Comparison of ENCODE assay signal across 27 mouse cellular contexts in genomic region chr7:103854669-103855068, GRCm38 (mm10). TPM values are rescaled to one million over a fixed set of nuclear protein-coding genes. Genes with fewer than 3 reads are reported as not detected.
A peak's percentile ranks its signal among the peaks of the same experiment; 100 is the strongest.
DNase-seq lines count a peak whose midpoint lies in the region; ATAC-seq lines count a peak whose summit lies in the region.
"Had no signal": no experiment of that assay in that cellular context is flagged by ENCODE, and none has a peak within 500 bp of the region (broad histone marks: within the 10 kb centered on the region; RNA-seq: fewer than 3 reads in every experiment).

No protein-coding gene starts in this region.

- peak overlapping the region; percentile 9; the same call in 1 of the 2 replicates for H3K4me2 ChIP-seq in heart, embryonic 13.5 days
- no peak overlapping the region for H3K4me2 ChIP-seq in liver, embryonic 15.5 days
- H3K4me2 ChIP-seq: forebrain, embryonic 12.5 days; heart, embryonic 12.5 days; hindbrain, embryonic 13.5 days had no signal

- H3K9me3 ChIP-seq in heart, embryonic 13.5 days: no peaks in the 10 kb centered on the region
- no peaks in the 10 kb centered on the region for H3K9me3 ChIP-seq in liver, embryonic 15.5 days (replicated peaks)
- H3K9me3 ChIP-seq: embryonic facial prominence, embryonic 10.5 days; forebrain, embryonic 12.5 days; heart, embryonic 12.5 days; hindbrain, embryonic 13.5 days had no signal

- H3K9ac ChIP-seq in heart, embryonic 13.5 days: no peak overlapping the region
- no peak overlapping the region for H3K9ac ChIP-seq in liver, embryonic 15.5 days
- H3K9ac ChIP-seq: forebrain, embryonic 12.5 days; heart, embryonic 12.5 days; hindbrain, embryonic 13.5 days had no signal

- H3K4me3 ChIP-seq in heart, embryonic 13.5 days: no peak overlapping the region
- no peak overlapping the region for H3K4me3 ChIP-seq in liver, embryonic 15.5 days (replicated peaks)
- H3K4me3 ChIP-seq: embryonic facial prominence, embryonic 10.5 days; erythroblast, embryonic 14.5 days; forebrain, embryonic 12.5 days; gastrocnemius, adult 2 months; heart, embryonic 12.5 days; hindbrain, embryonic 13.5 days had no signal

- no peak for DNase-seq in heart, postnatal 14 days
- DNase-seq in gastrocnemius, adult 8-10 months (ENCODE audit: low spot score in 2 of 2): no peak
- no peak for DNase-seq in gastrocnemius, adult 18-20 months (ENCODE audit: low spot score)
- DNase-seq: adrenal gland, postnatal 14 days; cerebellum, adult 18-20 months; cerebellum, postnatal 10 days; gastrocnemius, adult 2 months; gastrocnemius, postnatal 36 days; heart, adult 18-20 months; kidney, adult 11 months had no signal

- H3K27ac ChIP-seq in heart, embryonic 13.5 days (replicated peaks): peak overlapping the region; percentile 28; the same call in 1 of the 2 replicates
- H3K27ac ChIP-seq in liver, embryonic 15.5 days (replicated peaks): peak overlapping the region; percentile 71
- H3K27ac ChIP-seq: embryonic facial prominence, embryonic 10.5 days; forebrain, embryonic 12.5 days; gastrocnemius, adult 2 months; hindbrain, embryonic 13.5 days; hindbrain, postnatal 0 days had no signal

- 58% methylated on average over 1 of the region's 1 CpGs for WGBS in heart, embryonic 13.5 days
- WGBS in liver, embryonic 15.5 days (ENCODE audit: insufficient replicate concordance): 29% methylated on average over 1 of the region's 1 CpGs

- H3K27me3 ChIP-seq in heart, embryonic 13.5 days (replicated peaks): no peaks in the 10 kb centered on the region
- no peaks in the 10 kb centered on the region for H3K27me3 ChIP-seq in liver, embryonic 15.5 days
- H3K27me3 ChIP-seq: CH12.LX; forebrain, embryonic 12.5 days; heart, embryonic 12.5 days; hindbrain, embryonic 13.5 days had no signal

- H3K36me3 ChIP-seq in heart, embryonic 13.5 days: no peaks in the 10 kb centered on the region
- H3K36me3 ChIP-seq in liver, embryonic 15.5 days (replicated peaks): no peaks in the 10 kb centered on the region
- H3K36me3 ChIP-seq: embryonic facial prominence, embryonic 10.5 days; forebrain, embryonic 12.5 days; heart, embryonic 12.5 days; hindbrain, embryonic 13.5 days had no signal

- no peak for ATAC-seq in heart, embryonic 13.5 days (ENCODE audit: extremely low read depth, insufficient number of reproducible peaks, low FRiP score, low TSS enrichment)
- peak; percentile 50 for ATAC-seq in erythroid progenitor cell, adult 5-6 weeks (replicated peaks; ENCODE audit: low FRiP score, poor library complexity, severe bottlenecking)
- 0 out of 2 replicates have a peak, but pooled peaks have one; percentile 7 for ATAC-seq in liver, embryonic 15.5 days (ENCODE audit: insufficient read depth)
- ATAC-seq in megakaryocyte-erythroid progenitor cell, adult 5-6 weeks (replicated peaks; ENCODE audit: low FRiP score, low TSS enrichment, poor library complexity, severe bottlenecking): peak; percentile 66
- ATAC-seq: forebrain, embryonic 16.5 days; hindbrain, postnatal 0 days had no signal

- 0 out of 2 replicates have a peak, but pooled peaks cover 7% of the 10 kb centered on the region for H3K4me1 ChIP-seq in heart, embryonic 13.5 days
- peaks cover 48% of the 10 kb centered on the region for H3K4me1 ChIP-seq in liver, embryonic 15.5 days (replicated peaks)
- H3K4me1 ChIP-seq: embryonic facial prominence, embryonic 10.5 days; forebrain, embryonic 12.5 days; hindbrain, embryonic 13.5 days had no signal

- intact Hi-C loops in heart, postnatal 14 days (cut with DNase I): no loop called here

RNA-seq across cellular contexts. Expression of gene Hbb-y, which starts 1.7 kb away (rescaled TPM):
- 25,617 and 43,684 TPM in 2 replicates for polyA plus RNA-seq in heart, embryonic 13.5 days (2015; fragmentation: Nextera tagmentation; extraction: Ambion mirVana)
- not detected for total RNA-seq in heart, postnatal 14 days (2021)
- total RNA-seq in erythroid progenitor cell, adult 5-6 weeks (2015; ENCODE audit: low replicate concordance): not detected in 2 replicates
- not detected in 2 replicates for total RNA-seq in erythroid progenitor cell, adult 5-6 weeks (2017; ENCODE audit: low replicate concordance)
- 304 and 542 TPM in 2 replicates for polyA plus RNA-seq in liver, embryonic 15.5 days (2015; fragmentation: Nextera tagmentation; extraction: Ambion mirVana)
- not detected in 2 replicates for total RNA-seq in megakaryocyte-erythroid progenitor cell, adult 5-6 weeks (2014; fragmentation: Nextera tagmentation)
- not detected in 2 replicates for total RNA-seq in megakaryocyte-erythroid progenitor cell, adult 5-6 weeks (2017)
- total RNA-seq in gastrocnemius, adult 8-10 months (2022): not detected
- total RNA-seq in gastrocnemius, adult 18-20 months (2021): not detected
- total RNA-seq: adrenal gland, postnatal 14 days; CH12.LX; gastrocnemius, adult 2 months; gastrocnemius, postnatal 36 days; heart, adult 18-20 months; hematopoietic stem cell, adult 5-6 weeks; hindbrain, postnatal 0 days had no signal

RNA-seq across cellular contexts. Expression of gene Hbb-bh1, which starts 11.7 kb away (rescaled TPM):
- polyA plus RNA-seq in heart, embryonic 13.5 days (2015; fragmentation: Nextera tagmentation; extraction: Ambion mirVana): 230 and 536 TPM in 2 replicates
- not detected for total RNA-seq in heart, postnatal 14 days (2021)
- total RNA-seq in erythroid progenitor cell, adult 5-6 weeks (2015; ENCODE audit: low replicate concordance): not detected in 2 replicates
- total RNA-seq in erythroid progenitor cell, adult 5-6 weeks (2017; ENCODE audit: low replicate concordance): not detected in 2 replicates
- 44.8 and 64.6 TPM in 2 replicates for polyA plus RNA-seq in liver, embryonic 15.5 days (2015; fragmentation: Nextera tagmentation; extraction: Ambion mirVana)
- not detected in 2 replicates for total RNA-seq in megakaryocyte-erythroid progenitor cell, adult 5-6 weeks (2014; fragmentation: Nextera tagmentation)
- total RNA-seq in megakaryocyte-erythroid progenitor cell, adult 5-6 weeks (2017): not detected in 2 replicates
- total RNA-seq in gastrocnemius, adult 8-10 months (2022): not detected
- not detected for total RNA-seq in gastrocnemius, adult 18-20 months (2021)
- total RNA-seq: adrenal gland, postnatal 14 days; gastrocnemius, adult 2 months; gastrocnemius, postnatal 36 days; heart, adult 18-20 months; hematopoietic stem cell, adult 5-6 weeks; hindbrain, postnatal 0 days had no signal
- polyA plus RNA-seq: forebrain, embryonic 16.5 days; heart, postnatal 0 days; hindbrain, postnatal 0 days had no signal

RNA-seq across cellular contexts. Expression of gene Hbb-bh2, which starts 14.3 kb away (rescaled TPM):
- not detected in 2 replicates for polyA plus RNA-seq in heart, embryonic 13.5 days (2015; fragmentation: Nextera tagmentation; extraction: Ambion mirVana)
- total RNA-seq in heart, postnatal 14 days (2021): not detected
- not detected in 2 replicates for total RNA-seq in erythroid progenitor cell, adult 5-6 weeks (2015; ENCODE audit: low replicate concordance)
- not detected in 2 replicates for total RNA-seq in erythroid progenitor cell, adult 5-6 weeks (2017; ENCODE audit: low replicate concordance)
- not detected in 2 replicates for polyA plus RNA-seq in liver, embryonic 15.5 days (2015; fragmentation: Nextera tagmentation; extraction: Ambion mirVana)
- not detected in 2 replicates for total RNA-seq in megakaryocyte-erythroid progenitor cell, adult 5-6 weeks (2014; fragmentation: Nextera tagmentation)
- total RNA-seq in megakaryocyte-erythroid progenitor cell, adult 5-6 weeks (2017): not detected in 2 replicates
- not detected for total RNA-seq in gastrocnemius, adult 8-10 months (2022)
- not detected for total RNA-seq in gastrocnemius, adult 18-20 months (2021)
- total RNA-seq: adrenal gland, postnatal 14 days; CH12.LX; gastrocnemius, adult 2 months; gastrocnemius, postnatal 36 days; heart, adult 18-20 months; hematopoietic stem cell, adult 5-6 weeks; hindbrain, postnatal 0 days had no signal
- polyA plus RNA-seq: embryonic facial prominence, embryonic 14.5 days; forebrain, embryonic 16.5 days; frontal cortex, adult 2 months; heart, postnatal 0 days; hindbrain, embryonic 13.5 days; hindbrain, postnatal 0 days; intestine, embryonic 14.5 days had no signal

RNA-seq across cellular contexts. Expression of gene Hbb-bs, which starts 26.8 kb away (rescaled TPM):
- polyA plus RNA-seq in heart, embryonic 13.5 days (2015; fragmentation: Nextera tagmentation; extraction: Ambion mirVana): 15,930 and 21,711 TPM in 2 replicates
- total RNA-seq in heart, postnatal 14 days (2021): over 10,000 TPM; 24,882 to 31,010 TPM
- 118,402 and 120,100 TPM in 2 replicates for total RNA-seq in erythroid progenitor cell, adult 5-6 weeks (2015; ENCODE audit: low replicate concordance)
- 41,622 and 62,915 TPM in 2 replicates for total RNA-seq in erythroid progenitor cell, adult 5-6 weeks (2017; ENCODE audit: low replicate concordance)
- polyA plus RNA-seq in liver, embryonic 15.5 days (2015; fragmentation: Nextera tagmentation; extraction: Ambion mirVana): 116,188 and 122,775 TPM in 2 replicates
- total RNA-seq in megakaryocyte-erythroid progenitor cell, adult 5-6 weeks (2014; fragmentation: Nextera tagmentation): 149 and 199 TPM in 2 replicates
- total RNA-seq in megakaryocyte-erythroid progenitor cell, adult 5-6 weeks (2017): 20.1 and 148 TPM in 2 replicates
- 100 to 1,000 TPM; 150 to 315 (median 224) TPM for total RNA-seq in gastrocnemius, adult 8-10 months (2022)
- 100 to 1,000 TPM; 317 to 407 TPM for total RNA-seq in gastrocnemius, adult 18-20 months (2021)
- total RNA-seq: CH12.LX had no signal

RNA-seq across cellular contexts. Expression of gene Olfr66, which starts 31.4 kb away (rescaled TPM):
- not detected in 2 replicates for polyA plus RNA-seq in heart, embryonic 13.5 days (2015; fragmentation: Nextera tagmentation; extraction: Ambion mirVana)
- total RNA-seq in heart, postnatal 14 days (2021): not detected
- not detected in 2 replicates for total RNA-seq in erythroid progenitor cell, adult 5-6 weeks (2015; ENCODE audit: low replicate concordance)
- total RNA-seq in erythroid progenitor cell, adult 5-6 weeks (2017; ENCODE audit: low replicate concordance): not detected in 2 replicates
- 0.13 TPM in 1 of 2 replicates, not detected in the other for polyA plus RNA-seq in liver, embryonic 15.5 days (2015; fragmentation: Nextera tagmentation; extraction: Ambion mirVana)
- not detected in 2 replicates for total RNA-seq in megakaryocyte-erythroid progenitor cell, adult 5-6 weeks (2014; fragmentation: Nextera tagmentation)
- total RNA-seq in megakaryocyte-erythroid progenitor cell, adult 5-6 weeks (2017): not detected in 2 replicates
- total RNA-seq in gastrocnemius, adult 8-10 months (2022): not detected
- total RNA-seq in gastrocnemius, adult 18-20 months (2021): not detected
- total RNA-seq: adrenal gland, postnatal 14 days; CH12.LX; gastrocnemius, adult 2 months; gastrocnemius, postnatal 36 days; heart, adult 18-20 months; hematopoietic stem cell, adult 5-6 weeks; hindbrain, postnatal 0 days had no signal
- polyA plus RNA-seq: embryonic facial prominence, embryonic 10.5 days; embryonic facial prominence, embryonic 14.5 days; erythroblast, embryonic 14.5 days; forebrain, embryonic 12.5 days; forebrain, embryonic 16.5 days; frontal cortex, adult 2 months; heart, embryonic 12.5 days; heart, postnatal 0 days; hindbrain, embryonic 13.5 days; hindbrain, postnatal 0 days; intestine, embryonic 14.5 days had no signal
